Mouse (Mus musculus) telencephalon, adult 2 months (tissue): ENCODE results near the gene Myh13.
A peak's percentile ranks its signal among the peaks of the same experiment; 100 is the strongest.

Experiments used
- DNase-seq: peaks from one replicate; pipeline ENCODE4 v3.0.0-alpha.2; 2011; ENCODE audit warnings: low read depth, low spot score

Myh13 gene

GRCm38 (mm10) chr11:67386815-67387415, 65.5 kb downstream of the Myh13 start:
- DNase-seq: no peak

DNA sequence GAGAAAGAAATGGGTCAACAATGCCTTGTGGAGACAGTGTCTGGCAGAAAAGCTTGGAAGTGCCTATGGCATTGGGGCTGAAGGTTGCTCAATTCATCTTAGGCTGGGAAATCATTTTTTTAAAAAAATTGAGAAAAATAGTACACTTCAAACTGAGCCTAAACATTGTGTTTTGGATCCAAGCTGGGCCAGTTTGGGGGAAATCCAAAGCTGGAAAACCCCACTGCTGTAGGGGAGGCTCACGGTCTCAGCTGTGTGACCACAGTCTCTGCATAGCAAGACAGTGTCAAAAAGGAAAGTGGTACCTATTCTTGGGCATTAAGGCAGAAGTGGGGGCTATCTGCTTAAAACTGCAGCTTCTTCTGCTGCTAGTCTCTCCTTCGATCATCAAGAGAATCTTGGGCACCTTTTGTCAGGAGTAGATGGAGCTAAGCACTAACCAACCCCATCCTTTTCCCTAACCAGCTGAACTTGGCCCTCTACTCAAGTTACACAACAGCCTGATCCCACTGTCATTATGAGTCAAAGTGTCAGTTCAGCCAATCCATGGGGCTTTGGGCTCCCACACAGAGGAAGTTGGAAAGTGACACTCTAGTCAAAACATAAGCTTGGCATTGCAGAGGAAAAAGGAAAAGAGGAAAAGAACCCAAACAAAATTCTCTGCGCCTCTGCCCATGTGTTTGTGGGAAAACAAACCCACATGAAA, 69.4 kb downstream of the Myh13 start:
- DNase-seq: no peak

DNA sequence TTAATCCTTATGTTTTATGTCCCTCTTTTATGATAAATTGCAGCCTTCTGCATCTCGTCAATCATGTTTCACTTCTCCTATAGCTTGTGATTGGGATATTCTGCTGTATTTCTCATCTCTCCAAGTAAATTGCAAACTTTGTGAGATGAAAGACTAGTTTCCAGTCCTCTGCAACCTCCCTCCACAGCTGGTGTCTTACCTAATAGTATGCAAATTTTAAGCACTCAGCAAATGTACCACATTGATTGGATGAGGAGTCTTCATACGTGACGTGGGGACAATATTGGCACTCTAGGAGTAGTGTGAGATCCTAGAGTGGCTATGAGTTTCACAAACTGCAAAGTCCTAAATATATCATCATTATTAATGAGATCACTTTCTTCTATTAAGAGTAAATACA, 70.9 kb downstream of the Myh13 start:
- no peak for DNase-seq

DNA sequence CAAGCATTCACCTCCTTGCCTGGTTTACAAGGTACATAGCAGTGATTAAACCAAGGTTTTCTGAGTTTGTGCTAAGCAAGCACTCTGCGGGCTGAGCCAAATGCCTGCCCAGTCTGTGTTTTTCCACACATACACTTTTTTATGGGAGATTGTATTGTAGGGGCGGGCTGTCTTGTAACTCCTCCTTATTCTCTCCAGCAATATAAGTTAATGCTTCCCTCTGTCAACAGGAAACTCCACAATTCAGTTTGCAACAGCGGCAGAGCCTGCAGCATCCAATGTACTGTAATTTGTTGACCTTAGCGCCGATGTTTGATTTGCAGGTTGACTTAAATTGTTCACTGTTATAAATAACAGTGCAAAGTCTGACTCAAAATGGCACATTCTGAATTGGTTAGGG, 79.5 kb downstream of the Myh13 start:
- no peak for DNase-seq

- DNase-seq: peak; percentile 60
Measured at GRCm38 (mm10) chr11:67414346-67414940, 93.0 kb downstream of the Myh13 start.
